Mouse (Mus musculus): ENCODE measurements around the gene Smpdl3a.

Smpdl3a gene

GRCm38 (mm10) chr10:57819209-57819608 lies 25.1 kb downstream of the Smpdl3a start:
- no peak for DNase-seq (ENCODE audit: low read depth, low spot score)

GRCm38 (mm10) chr10:57822473-57822872 lies 28.3 kb downstream of the Smpdl3a start:
- no peak for DNase-seq (ENCODE audit: low read depth, low spot score)

DNA sequence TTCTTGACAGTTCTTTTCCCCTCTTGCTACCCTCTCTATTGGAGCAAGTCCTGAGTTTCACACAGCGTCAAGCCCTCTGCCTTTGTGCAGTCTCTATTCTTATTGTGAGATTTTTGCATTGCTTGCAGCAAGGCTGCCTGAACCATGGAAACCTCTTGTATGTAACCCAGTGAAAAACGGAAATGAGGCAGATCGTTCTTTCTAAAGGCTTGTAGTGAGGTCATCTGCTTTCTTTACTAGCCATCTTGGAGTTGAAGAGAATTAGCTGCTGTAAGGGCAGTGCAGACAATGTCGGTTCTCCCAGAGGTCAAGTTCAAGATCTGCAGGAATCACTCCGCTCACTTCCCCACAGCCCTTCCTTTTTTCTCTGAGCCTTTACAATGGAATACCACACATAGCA lies 34.5 kb downstream of the Smpdl3a start:
- no peak for DNase-seq (ENCODE audit: low read depth, low spot score)

DNA sequence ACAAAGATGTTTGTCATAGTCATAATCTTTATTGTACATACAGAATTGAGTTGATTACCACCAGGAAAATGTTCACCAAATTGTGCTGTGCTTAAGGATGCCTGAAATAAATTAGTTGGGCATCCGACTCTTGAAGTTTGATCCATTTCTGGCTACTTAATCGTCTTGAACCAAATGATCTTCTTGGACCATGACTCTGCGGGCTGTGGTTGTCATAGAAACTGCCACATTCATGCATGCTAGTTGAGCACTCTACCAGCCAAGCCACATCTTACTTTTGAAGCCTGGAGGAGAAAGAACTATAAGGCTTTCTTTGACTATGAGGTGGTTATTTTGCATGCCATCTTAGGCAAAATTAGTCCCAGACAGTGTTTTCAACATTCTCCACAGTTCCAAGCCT lies 35.5 kb downstream of the Smpdl3a start:
- no peak for DNase-seq (ENCODE audit: low read depth, low spot score)

DNA sequence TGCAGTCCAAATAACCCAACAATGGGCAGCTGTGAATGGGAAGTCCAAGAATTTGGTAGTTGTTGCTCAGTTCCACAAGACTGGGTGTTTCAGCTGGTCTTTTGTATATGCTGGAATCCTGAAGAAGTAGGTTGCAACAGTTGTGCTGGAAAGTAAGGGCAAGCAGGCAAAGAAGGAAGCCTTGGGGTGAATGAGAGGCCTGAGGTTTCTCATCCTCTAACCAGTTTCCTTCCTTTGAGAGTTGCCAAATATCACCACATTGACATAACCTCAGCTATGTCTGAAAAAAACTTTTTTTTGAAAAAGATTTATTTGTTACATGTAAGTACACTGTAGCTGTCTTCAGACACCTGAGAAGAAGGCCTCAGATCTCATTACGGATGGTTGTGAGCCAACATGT lies 41.0 kb downstream of the Smpdl3a start:
- no peak for DNase-seq (ENCODE audit: low read depth, low spot score)

- no peak for DNase-seq (ENCODE audit: low read depth, low spot score)
These were observed 41.8 kb downstream of the Smpdl3a start for GRCm38 (mm10) chr10:57835982-57836381.

- DNase-seq (ENCODE audit: low read depth, low spot score) = peak; percentile 37
These were observed 47.7 kb downstream of the Smpdl3a start for GRCm38 (mm10) chr10:57841638-57842509.

GRCm38 (mm10) chr10:57847916-57848682 lies 54.0 kb downstream of the Smpdl3a start:
- peak; percentile 1 for DNase-seq (ENCODE audit: low read depth, low spot score)

All from skeletal muscle tissue, adult 2 months (tissue).